Mouse (Mus musculus): ENCODE data around the gene Wtip.

- TF ChIP-seq CTCF (IDR thresholded peaks at IDR 0.05; ENCODE audit: insufficient read depth, low read depth, low read length) (no peak), POLR2A (IDR thresholded peaks at IDR 0.05; ENCODE audit: insufficient read depth, low read depth, low read length) (no peak)
Measured at GRCm38 (mm10) chr7:34100002-34100401, 33.1 kb downstream of the Wtip start.

All from olfactory bulb, adult 2 months (tissue).